Mouse (Mus musculus) kidney, adult 2 months (tissue): ENCODE results near the gene Sfi1. TPM values are rescaled to one million over a fixed set of nuclear protein-coding genes. Genes with fewer than 3 reads are reported as not detected.
"Not testable (repeated sequence)": the region's sequence is repeated elsewhere in the genome, so short reads cannot be mapped to it uniquely, and the experiment has no call there.

ENCODE experiments used
- DNase-seq: peaks from one replicate; pipeline ENCODE4 v3.0.0; 2021
- H3K27ac ChIP-seq: fragments of 200-500 bp; 2 replicates; pipeline ENCODE4 v1.5.1; 2012; ENCODE audit warnings: low read depth, low read length, control low read depth, inconsistent platforms; ENCODE audit not compliant: insufficient read depth
- H3K27me3 ChIP-seq: fragments of 200-500 bp; replicated peaks from 2 replicates; pipeline ENCODE4 v1.6.1; 2012; ENCODE audit warnings: mild to moderate bottlenecking, moderate library complexity, low read length, inconsistent platforms; ENCODE audit not compliant: control insufficient read depth, insufficient read depth
- H3K36me3 ChIP-seq: fragments of 200-500 bp; 2 replicates; pipeline ENCODE4 v1.6.1; 2012; ENCODE audit warnings: mild to moderate bottlenecking, moderate library complexity, low read length, inconsistent platforms; ENCODE audit not compliant: control insufficient read depth, insufficient read depth
- H3K4me1 ChIP-seq: fragments of 200-500 bp; 2 replicates; pipeline ENCODE4 v1.6.1; 2011; ENCODE audit warnings: low read length; ENCODE audit not compliant: control insufficient read depth, insufficient read depth
- H3K4me3 ChIP-seq: fragments of 200-500 bp; 2 replicates; pipeline ENCODE4 v1.5.1; 2011; ENCODE audit warnings: mild to moderate bottlenecking, low read depth, low read length, control low read depth; ENCODE audit not compliant: insufficient read depth
- CTCF ChIP-seq: fragments of 200-500 bp; conservative IDR thresholded peaks from 2 replicates; pipeline ENCODE4 v1.5.1; 2011; ENCODE audit warnings: low read depth, mild to moderate bottlenecking, control low read depth, low read length, moderate library complexity, mixed read lengths; ENCODE audit not compliant: insufficient read depth, insufficient read length
- POLR2A ChIP-seq: fragments of 200-500 bp; IDR thresholded peaks from one replicate; pipeline ENCODE4 v1.6.1; 2011; ENCODE audit warnings: low read depth, low read length, control low read depth
- WGBS: fragments of 180-500 bp; shearing (Covaris S2); methylation state at CpG from one replicate; pipeline ENCODE4 v1.1.7; 2018; 5-methylcytosine and 5-hydroxymethylcytosine counted together
- polyA plus RNA-seq: library from polyadenylated mRNA; depleted of rRNA; stranded (reverse); fragments of >200 nt; gene quantifications from 2 replicates; pipeline ENCODE4 v1.2.3, GENCODE M21; 2012

Gene Sfi1
- polyA plus RNA-seq, 1 experiment, result 17.3 TPM

DNA sequence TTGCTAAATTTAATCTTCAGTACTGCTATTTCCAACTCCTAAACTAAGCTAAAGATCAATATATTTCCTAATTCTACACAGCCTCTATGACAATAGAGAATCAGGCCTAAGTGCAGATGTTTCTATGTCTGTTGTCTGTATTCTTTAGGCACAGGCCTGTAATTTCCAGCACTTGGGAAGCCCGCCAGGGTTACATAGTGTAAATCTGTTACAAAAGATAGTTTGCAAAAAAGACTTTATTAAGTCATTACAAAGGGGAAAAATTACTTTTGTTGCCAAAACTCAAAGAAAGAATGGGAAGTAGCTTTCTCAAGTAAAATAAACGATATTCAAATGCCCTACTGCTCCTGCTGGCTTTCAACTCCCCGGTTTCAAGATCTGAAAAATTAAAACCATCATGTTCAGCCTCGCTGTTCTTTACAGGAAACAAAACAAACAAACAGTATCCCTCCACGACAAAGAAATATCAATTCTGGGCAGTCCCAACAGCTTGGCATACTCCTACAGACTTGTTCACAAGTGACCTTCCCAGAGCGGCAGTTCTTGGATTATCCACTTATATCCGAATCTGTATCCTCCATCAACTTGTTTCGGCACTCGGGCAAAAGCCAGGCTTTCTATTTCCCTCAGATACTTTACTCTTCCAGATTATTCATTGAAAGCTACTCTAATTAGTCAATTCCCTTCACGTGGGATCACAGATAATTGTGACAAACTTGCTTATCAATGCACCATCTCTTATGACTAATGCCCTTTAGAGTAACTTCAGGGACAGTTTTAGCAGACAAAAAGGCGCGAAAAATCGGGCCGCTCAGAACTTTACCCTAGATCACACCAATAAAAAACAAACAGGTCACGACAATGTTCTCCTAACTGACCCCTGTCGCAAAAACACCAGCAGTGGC lies 8.3 kb upstream of the Sfi1 start:
- Histone ChIP-seq H3K4me1 (0 out of 2 replicates have a peak, but pooled peaks cover 3% of the 10 kb centered on the region), H3K36me3 (no peaks in the 10 kb centered on the region; the same call in 1 of the 2 replicates), H3K27ac (peak overlapping the region; percentile 99), H3K4me3 (peak overlapping the region; percentile 78), H3K27me3 (no peaks in the 10 kb centered on the region)
- DNase-seq, result no peak
- no peak for TF ChIP-seq CTCF
- no peak for TF ChIP-seq POLR2A
- 5% methylated on average over 16 of the region's 16 CpGs for WGBS

DNA sequence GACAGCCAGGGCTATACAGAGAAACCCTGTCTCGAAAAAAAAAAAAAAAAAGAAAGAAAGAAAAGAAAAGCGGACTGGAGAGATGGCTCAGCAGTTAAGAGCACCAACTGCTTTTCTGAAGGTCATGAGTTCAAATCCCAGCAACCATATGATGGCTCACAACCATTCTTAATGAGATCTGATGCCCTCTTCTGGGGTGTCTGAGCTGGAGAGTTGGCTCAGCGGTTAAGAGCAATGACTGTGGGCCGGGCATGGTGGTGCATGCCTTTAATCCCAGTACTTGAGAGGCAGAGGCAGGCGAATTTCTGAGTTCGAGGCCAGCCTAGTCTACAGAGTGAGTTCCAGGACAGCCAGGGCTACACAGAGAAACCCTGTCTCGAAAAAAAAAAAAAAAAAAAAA lies 7.4 kb upstream of the Sfi1 start:
- H3K27me3 ChIP-seq, H3K27ac ChIP-seq, DNase-seq, H3K36me3 ChIP-seq, H3K4me3 ChIP-seq, H3K4me1 ChIP-seq: not testable (repeated sequence)
- 99% methylated on average over 6 of the region's 7 CpGs for WGBS

DNA sequence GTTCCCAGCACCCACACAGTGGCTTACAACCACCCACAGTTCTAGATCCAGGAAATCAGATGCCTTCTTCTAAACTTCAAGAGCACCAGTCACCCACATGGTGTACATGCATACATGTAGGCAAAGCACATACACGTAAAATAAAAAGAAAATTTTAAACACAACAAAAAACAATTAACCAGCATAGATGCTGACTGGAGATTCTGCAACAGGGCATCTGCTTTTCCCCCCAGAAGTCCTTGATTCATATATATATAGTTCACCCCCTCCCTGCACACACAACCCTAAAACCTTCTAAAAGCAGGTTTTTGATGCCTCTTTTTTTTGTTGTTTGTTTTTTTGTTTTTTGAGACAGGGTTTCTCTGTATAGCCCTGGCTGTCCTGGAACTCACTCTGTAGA lies 10.6 kb downstream of the Sfi1 start:
- peak; percentile 17 for DNase-seq
- 91% methylated on average over 1 of the region's 1 CpGs for WGBS

DNA sequence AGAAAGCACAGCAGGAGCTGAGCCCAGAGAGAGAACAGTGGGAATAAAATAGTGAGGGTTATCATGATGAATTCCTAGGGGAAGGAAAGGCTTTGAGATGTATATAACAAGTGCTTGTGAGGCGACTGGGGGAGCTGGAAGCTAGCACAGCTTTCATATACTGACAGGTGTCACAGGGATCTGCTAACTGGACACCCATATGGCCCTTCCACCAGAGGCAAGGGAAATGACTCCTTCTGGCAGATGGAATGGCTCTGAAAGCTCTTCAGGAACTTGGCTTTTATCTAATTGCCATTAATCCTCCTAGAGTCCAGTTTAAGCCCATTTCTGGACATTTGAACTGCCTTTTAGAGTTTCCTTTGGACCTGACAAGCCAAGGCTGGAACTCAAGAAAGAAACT lies 11.3 kb downstream of the Sfi1 start:
- DNase-seq, H3K27ac ChIP-seq, H3K36me3 ChIP-seq, H3K4me3 ChIP-seq, H3K4me1 ChIP-seq, H3K27me3 ChIP-seq: not testable (repeated sequence)
- WGBS, result 82% methylated on average over 1 of the region's 1 CpGs

More for the DNA sequence above, 10.6 kb downstream of the Sfi1 start:
- H3K27me3 ChIP-seq, H3K4me1 ChIP-seq, H3K36me3 ChIP-seq, H3K27ac ChIP-seq, H3K4me3 ChIP-seq: not testable (repeated sequence)

DNA sequence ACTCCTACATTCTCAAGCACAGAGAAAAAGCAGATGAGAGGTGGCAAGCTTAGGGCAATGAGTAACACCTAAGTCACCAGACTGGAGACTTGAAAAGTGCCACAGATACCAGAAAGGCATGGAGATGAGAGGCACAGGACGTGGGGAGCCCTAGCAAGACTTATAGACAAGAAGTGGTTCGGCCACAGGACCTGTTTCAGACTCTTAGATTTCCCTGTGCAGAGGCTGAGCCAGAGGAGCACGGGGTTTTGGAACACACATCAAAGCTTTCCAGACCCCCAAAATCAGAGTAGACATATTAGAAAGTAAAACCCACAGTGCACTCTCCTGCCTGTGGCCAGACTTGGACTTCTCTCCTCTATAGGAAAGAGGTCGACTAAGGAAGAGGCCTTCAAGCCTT lies 12.0 kb downstream of the Sfi1 start:
- H3K4me3 ChIP-seq, H3K27ac ChIP-seq, H3K27me3 ChIP-seq, H3K36me3 ChIP-seq, H3K4me1 ChIP-seq: not testable (repeated sequence)
- peak; percentile 78 for DNase-seq
- 59% methylated on average over 4 of the region's 4 CpGs for WGBS

DNA sequence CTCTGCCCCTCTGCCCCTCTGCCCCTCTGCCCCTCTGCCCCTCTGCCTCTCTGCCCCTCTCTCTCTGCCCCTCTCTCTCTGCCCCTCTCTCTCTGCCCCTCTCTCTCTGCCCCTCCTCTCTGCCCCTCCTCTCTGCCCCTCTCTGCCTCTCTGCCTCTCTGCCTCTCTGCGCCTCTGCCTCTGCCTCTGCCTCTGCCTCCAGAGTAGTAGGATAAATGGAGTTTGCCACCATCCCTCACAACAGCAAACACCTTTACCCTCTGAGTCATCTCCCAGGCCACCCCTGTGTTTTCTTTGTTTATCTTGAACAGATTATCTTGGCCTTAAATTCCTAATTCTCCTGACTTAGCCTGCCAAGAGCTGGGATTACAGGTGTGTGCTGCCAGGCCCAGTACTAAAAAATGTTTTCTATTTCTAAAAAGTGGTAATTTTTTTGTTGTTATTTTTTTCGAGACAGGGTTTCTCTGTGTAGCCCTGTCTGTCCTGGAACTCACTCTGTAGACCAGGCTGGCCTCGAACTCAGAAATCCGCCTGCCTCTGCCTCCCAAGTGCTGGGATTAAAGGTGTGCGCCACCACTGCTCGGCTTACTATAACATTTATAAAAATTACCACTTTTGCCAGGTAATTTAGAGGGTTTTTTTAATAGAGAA lies 12.6 kb downstream of the Sfi1 start:
- not testable (repeated sequence) for H3K27ac ChIP-seq, H3K27me3 ChIP-seq, H3K4me3 ChIP-seq, H3K4me1 ChIP-seq, H3K36me3 ChIP-seq
- DNase-seq, result peak; percentile 25
- 70% methylated on average over 6 of the region's 6 CpGs for WGBS

DNA sequence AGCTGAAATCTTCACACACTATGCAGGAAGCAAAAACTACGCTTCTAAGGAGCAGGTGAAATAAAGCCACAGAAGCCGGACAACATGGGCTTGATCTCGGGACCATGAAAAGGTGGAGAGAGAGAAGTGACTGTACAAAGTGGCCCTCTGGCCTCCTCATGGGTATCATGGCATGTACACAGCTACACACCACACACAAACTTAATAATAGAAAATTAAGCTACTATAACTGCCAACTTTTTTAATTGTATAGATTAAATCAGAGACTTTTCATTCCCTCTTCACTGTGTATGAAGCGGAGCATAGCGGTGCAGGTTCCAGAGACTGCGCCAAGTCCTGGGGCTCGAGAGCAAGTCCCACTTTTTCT lies 13.6 kb downstream of the Sfi1 start:
- not testable (repeated sequence) for H3K36me3 ChIP-seq, H3K4me3 ChIP-seq, H3K4me1 ChIP-seq, H3K27me3 ChIP-seq, H3K27ac ChIP-seq
- DNase-seq, result peak; percentile 53
- 85% methylated on average over 7 of the region's 7 CpGs for WGBS

DNA sequence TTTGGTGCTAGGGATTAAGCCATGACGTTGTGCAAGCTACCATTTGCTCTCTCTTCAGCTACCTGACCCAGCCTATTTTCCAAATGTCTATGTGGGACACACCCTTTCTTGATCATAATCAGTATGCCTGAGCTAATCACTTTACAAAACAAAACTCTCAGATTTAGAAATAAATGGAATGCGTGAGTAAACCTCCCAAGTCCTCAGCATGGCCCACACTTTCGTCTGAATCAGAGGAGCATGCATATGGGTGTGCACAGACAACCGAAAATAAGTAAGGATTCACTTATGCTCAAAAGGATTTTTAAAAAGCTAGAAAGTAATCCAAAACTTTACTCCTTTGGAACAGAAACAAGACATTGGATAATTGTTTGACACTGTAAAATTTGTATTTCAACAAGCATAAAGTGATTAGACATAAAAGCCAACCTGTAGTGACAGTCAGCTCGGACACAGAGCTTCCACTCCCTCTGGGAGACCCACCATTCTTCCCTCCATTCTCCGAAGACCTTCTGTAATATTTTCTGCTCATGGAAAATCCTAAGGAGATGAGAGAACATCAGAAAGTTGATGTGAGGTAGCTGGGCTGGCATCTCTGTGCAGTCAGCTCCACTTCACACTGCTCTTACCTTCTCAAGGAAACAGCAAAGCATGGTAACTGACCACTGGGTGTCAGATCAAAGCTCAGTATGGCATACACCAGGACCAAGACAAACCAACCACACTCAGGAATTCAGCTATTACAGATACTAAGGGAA lies 14.1 kb downstream of the Sfi1 start:
- H3K4me3 ChIP-seq, H3K4me1 ChIP-seq, H3K36me3 ChIP-seq, H3K27me3 ChIP-seq, H3K27ac ChIP-seq: not testable (repeated sequence)
- DNase-seq, result peak; percentile 36
- WGBS, result 85% methylated on average over 6 of the region's 6 CpGs

DNA sequence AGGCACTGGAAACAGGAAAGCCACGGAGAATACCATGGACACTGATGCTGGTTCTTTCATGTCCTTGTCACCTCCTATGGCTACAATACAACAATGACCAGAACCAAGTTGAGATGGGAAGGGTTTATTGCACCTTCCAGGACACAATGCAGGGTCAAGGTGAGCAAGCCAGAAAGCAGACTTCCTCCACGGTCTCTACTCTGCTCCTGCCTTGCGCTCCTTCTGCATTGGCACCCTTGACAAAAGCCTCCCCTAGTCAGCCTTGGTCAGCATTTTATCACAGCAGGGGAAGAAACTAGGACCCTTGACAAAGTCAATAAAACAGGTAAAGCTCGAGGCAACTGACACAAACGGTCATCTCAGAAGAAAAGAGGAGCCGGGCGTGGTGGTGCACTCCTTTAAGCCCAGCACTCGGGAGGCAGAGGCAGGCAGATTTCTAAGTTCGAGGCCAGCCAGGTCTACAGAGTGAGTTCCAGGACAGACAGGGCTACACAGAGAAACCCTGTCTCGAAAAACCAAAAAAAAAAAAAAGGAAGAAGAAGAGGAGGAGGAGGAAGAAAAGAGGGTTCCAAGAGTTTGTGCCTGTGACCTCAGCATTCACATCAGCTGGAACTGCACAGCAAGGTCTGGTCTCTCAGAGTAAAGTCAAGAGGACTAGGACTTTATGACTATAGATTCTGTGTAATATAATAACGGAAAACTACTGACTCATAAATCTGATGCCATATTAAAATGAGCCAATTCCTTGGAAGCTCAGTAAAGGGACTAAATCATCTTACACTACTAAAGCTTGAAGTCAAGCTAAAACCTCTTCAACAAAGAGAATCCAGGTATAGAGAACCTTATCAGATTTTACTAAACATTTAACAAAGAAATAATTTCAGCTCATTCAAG lies 19.6 kb downstream of the Sfi1 start:
- not testable (repeated sequence) for H3K27me3 ChIP-seq, H3K4me3 ChIP-seq
- WGBS, result 82% methylated on average over 11 of the region's 11 CpGs

DNA sequence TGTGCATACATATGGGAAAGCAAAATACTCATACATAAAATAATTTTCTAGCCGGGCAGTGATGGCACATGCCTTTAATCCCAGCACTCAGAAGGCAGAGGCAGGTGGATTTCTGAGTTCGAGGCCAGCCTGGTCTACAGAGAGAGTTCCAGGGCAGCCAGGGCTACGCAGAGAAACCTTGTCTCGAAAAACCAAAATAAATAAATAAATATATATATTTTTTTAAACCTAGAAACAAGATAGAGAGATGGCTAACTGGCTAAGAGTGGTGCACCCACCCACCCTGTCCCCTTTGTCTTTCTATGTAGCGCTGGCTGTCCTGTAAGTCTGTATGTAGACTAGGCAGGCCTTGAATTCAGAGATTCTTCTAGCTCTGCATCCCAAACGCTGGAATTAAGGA lies 20.7 kb downstream of the Sfi1 start:
- not testable (repeated sequence) for H3K27me3 ChIP-seq, H3K4me3 ChIP-seq, H3K27ac ChIP-seq, H3K4me1 ChIP-seq, H3K36me3 ChIP-seq, DNase-seq
- 63% methylated on average over 5 of the region's 6 CpGs for WGBS

More for the DNA sequence above, 19.6 kb downstream of the Sfi1 start:
- peak; percentile 75 for DNase-seq
- H3K4me1 ChIP-seq, H3K27ac ChIP-seq, H3K36me3 ChIP-seq: not testable (repeated sequence)
